Mouse (Mus musculus) testis, adult 2 months (tissue): Measurements from ENCODE around the gene Hltf.
A peak's percentile ranks its signal among the peaks of the same experiment; 100 is the strongest.

ENCODE experiments used
- CTCF ChIP-seq: fragments of 200-500 bp; IDR thresholded peaks from 2 replicates; pipeline ENCODE4 v1.5.1; 2012; ENCODE audit warnings: low read depth, mild to moderate bottlenecking, inconsistent platforms, low read length, moderate library complexity; ENCODE audit not compliant: control insufficient read depth, insufficient read depth, insufficient replicate concordance
- POLR2A ChIP-seq: fragments of 200-500 bp; IDR thresholded peaks from 2 replicates; pipeline ENCODE4 v1.6.1; 2012; ENCODE audit warnings: low read depth, mild to moderate bottlenecking, inconsistent platforms, low read length, moderate library complexity; ENCODE audit not compliant: control insufficient read depth

- TF ChIP-seq CTCF (no peak), POLR2A (peak; percentile 71)
These were observed at the start of gene Hltf for GRCm38 (mm10) chr3:20057306-20058196.
